Mouse (Mus musculus): Measurements from ENCODE around the gene Fen1. TPM values are rescaled to one million over a fixed set of nuclear protein-coding genes. Genes with fewer than 3 reads are reported as not detected.

The Fen1 gene
- total RNA-seq (2023), result 10 to 100 TPM; 23.9 to 27.2 TPM

DNA sequence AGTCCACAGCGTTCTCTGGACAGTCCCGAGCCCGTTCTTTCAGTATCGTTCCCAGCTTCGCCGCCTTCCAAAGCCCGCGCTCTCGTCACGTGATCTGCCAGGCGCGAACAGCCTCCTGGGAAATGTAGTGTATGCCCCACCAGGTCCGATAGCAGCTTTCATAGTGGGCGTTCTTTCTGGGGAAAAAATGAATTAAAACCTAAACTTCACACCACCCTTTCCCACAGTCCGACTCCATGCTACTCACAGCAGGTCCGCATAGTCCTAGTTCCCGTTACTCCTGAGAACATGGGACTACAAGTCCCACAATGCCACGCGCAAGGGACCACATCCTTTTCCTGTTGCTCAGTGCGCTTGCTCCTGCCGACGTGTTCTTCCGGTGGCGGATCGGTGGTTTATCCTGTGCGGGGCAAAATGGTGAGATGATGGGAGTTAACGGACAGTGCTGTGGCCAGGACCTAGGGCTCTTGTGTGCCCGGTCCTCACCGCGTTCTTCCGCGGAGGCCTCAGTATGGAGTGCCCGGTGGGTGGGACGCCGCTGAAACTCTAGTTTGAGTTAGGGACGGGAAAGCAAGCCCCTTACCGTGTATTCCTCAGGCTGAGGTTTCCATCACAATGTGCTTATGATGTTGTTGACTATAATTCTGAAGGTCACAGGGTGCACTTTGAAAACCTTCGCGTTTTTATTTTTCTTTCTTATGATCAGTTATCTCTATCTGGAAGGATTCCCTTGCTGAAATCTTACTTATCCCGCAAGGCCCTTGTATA is at the start of gene Fen1, which contains the start of gene Tmem258:
TSS of gene Fen1 (minus strand) at position 322 of the 768 bp plus-strand sequence.
TSS of gene Tmem258 (plus strand) at position 167 of the 768 bp plus-strand sequence.

DNA sequence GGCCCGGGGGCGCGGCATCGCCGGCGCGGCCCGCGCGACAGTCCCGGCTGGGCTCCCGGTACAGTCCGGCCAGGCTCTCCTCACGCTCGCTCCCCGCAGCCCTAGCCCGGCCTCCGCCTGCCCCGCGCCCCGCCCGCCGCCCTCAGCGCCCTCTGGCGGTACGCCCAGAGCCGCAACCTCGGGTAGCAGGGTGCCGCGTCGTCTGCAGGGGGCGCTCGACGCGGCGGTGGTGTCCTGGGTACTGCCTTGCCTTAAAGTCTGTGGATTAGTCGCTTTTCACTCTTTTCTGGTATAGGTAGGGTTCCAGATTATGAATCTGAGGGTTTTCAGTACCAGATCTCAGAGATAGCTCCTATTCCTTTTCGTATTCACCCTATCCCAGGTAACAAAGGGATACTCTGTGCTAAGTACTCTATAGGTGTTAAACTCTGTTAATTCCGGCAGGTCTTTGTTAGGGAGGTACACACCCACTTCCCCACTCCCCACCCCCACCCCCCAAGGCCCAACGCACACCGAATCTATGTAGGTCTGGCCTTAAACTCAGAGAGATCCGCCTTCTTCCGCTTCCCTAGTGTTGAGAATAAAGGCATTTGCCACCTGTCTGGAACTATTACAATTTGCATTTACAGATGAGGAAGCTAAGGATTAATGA is 36.8 kb upstream of the Fen1 start, which contains the start of gene Myrf:
TSS of gene Myrf (minus strand) at position 95 of the 652 bp plus-strand sequence.

DNA sequence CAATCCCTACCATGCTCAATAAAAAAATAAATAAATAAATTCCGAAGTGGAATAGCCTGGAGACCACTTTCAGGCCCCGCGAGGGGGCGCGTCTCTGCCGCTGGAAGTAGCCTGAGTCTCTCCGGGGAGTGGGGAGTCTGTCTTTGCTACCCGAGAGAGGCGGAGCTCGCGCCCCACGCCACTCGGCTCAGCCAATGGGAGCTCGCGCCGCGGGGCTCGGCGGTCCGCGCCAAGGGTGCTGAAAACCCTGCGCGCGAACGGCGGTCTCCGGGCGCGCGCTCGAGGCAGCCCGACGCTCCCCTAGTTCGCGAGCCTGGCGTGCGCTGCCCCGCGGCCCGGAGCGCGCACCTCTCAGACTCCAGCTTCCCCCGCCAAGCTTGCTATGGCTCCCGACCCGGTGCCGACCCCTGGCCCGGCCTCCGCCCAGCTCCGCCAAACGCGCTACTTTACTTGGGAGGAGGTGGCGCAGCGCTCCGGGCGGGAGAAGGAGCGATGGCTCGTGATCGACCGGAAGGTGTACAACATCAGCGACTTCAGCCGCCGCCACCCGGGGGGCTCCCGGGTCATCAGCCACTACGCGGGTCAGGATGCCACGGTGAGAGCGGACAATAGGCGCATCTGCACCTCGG is 21.2 kb downstream of the Fen1 start, which contains the start of gene Fads1:
TSS of gene Fads1 (plus strand) at position 219 of the 629 bp plus-strand sequence.

Other genes with a start within 250 kb of the Fen1 start
- 1,000 to 10,000 TPM; 1,869 to 2,215 TPM for gene Fth1, start 223.6 kb downstream of the Fen1 start, total RNA-seq (2023)
- gene Best1, start 202.5 kb downstream of the Fen1 start, total RNA-seq (2023), result not detected
- gene Rab3il1, start 202.5 kb downstream of the Fen1 start, total RNA-seq (2023), result under 1 TPM in 1 of 2 experiments, not detected in 1; 0.64 TPM
- 1 to 10 TPM in 1 of 2 experiments, under 1 TPM in 1; 0.39 to 1.2 TPM for gene Fads3, start 162.6 kb downstream of the Fen1 start, total RNA-seq (2023)
- under 1 TPM; 0.24 to 0.44 TPM for gene Fads2, start 102.4 kb downstream of the Fen1 start, total RNA-seq (2023)
- gene Fads1, start 21.3 kb downstream of the Fen1 start, total RNA-seq (2023), result 1 to 10 TPM; 3.8 to 5.5 TPM
- gene Tmem258, start 155 bp downstream of the Fen1 start, total RNA-seq (2023), result 100 to 1,000 TPM; 106 TPM
- not detected for gene Myrf, start 36.6 kb upstream of the Fen1 start, total RNA-seq (2023)
- not detected for gene Dagla, start 100.7 kb upstream of the Fen1 start, total RNA-seq (2023)
- not detected for gene Syt7, start 184.9 kb upstream of the Fen1 start, total RNA-seq (2023)